Mouse (Mus musculus) C2C12 (cell line): ENCODE data around the gene Tcap. TPM values are rescaled to one million over a fixed set of nuclear protein-coding genes. Genes with fewer than 3 reads are reported as not detected.
A peak's percentile ranks its signal among the peaks of the same experiment; 100 is the strongest.

Experiments
- H3K27me3 ChIP-seq: one replicate; pipeline ENCODE4 v1.6.1; 2011; ENCODE audit not compliant: control insufficient read depth, insufficient read depth, insufficient read length
- H3K36me3 ChIP-seq: one replicate; pipeline ENCODE4 v1.6.1; 2011; ENCODE audit not compliant: control insufficient read depth, insufficient read depth
- H3K4me3 ChIP-seq: one replicate; pipeline ENCODE4 v1.5.1; 2011; ENCODE audit warnings: mild to moderate bottlenecking, control low read depth; ENCODE audit not compliant: poor library complexity, insufficient read depth, severe bottlenecking
- H3K79me2 ChIP-seq: one replicate; pipeline ENCODE4 v1.6.1; 2011; ENCODE audit not compliant: control insufficient read depth, insufficient read depth
- H3K79me3 ChIP-seq: one replicate; pipeline ENCODE4 v1.6.1; 2011; ENCODE audit warnings: low read depth, control low read depth
- H3ac ChIP-seq: one replicate; pipeline ENCODE3; 2011; ENCODE audit warnings: low read depth; ENCODE audit not compliant: control insufficient read depth, insufficient read length
- CEBPB ChIP-seq: IDR thresholded peaks from one replicate; pipeline ENCODE4 v1.6.1; 2011; ENCODE audit warnings: low read depth, mild to moderate bottlenecking, control low read depth, moderate library complexity
- CTCF ChIP-seq: IDR thresholded peaks from one replicate; pipeline ENCODE4 v1.5.1; 2011; ENCODE audit not compliant: control insufficient read depth, insufficient read depth, insufficient read length
- FOSL1 ChIP-seq: IDR thresholded peaks from one replicate; pipeline ENCODE4 v1.8.0; 2011; ENCODE audit warnings: mild to moderate bottlenecking, low read length; ENCODE audit not compliant: poor library complexity, insufficient read depth, severe bottlenecking
- MAX ChIP-seq: IDR thresholded peaks from one replicate; pipeline ENCODE4 v1.6.1; 2011; ENCODE audit warnings: mild to moderate bottlenecking, control low read depth
- MYOD1 ChIP-seq: IDR thresholded peaks from one replicate; pipeline ENCODE4 v1.6.1; 2011; ENCODE audit warnings: low read depth; ENCODE audit not compliant: control insufficient read depth, insufficient read length
- MYOG ChIP-seq: IDR thresholded peaks from one replicate; pipeline ENCODE4 v1.6.1; 2011; ENCODE audit not compliant: control insufficient read depth, insufficient read length; ENCODE audit errors: extremely low read depth
- USF1 ChIP-seq: IDR thresholded peaks from one replicate; pipeline ENCODE4 v1.6.1; 2011; ENCODE audit warnings: low read depth, mild to moderate bottlenecking, control low read depth, moderate library complexity
- polyA plus RNA-seq: library from polyadenylated mRNA; unstranded; fragments of >200 nt; fragmentation: generic; extraction: Trizol; gene quantifications from one replicate; pipeline ENCODE4 v1.2.1, GENCODE M21; 2012; ENCODE audit warnings: missing spikeins

The Tcap gene
- polyA plus RNA-seq, 1 experiment: 0.13 TPM

DNA sequence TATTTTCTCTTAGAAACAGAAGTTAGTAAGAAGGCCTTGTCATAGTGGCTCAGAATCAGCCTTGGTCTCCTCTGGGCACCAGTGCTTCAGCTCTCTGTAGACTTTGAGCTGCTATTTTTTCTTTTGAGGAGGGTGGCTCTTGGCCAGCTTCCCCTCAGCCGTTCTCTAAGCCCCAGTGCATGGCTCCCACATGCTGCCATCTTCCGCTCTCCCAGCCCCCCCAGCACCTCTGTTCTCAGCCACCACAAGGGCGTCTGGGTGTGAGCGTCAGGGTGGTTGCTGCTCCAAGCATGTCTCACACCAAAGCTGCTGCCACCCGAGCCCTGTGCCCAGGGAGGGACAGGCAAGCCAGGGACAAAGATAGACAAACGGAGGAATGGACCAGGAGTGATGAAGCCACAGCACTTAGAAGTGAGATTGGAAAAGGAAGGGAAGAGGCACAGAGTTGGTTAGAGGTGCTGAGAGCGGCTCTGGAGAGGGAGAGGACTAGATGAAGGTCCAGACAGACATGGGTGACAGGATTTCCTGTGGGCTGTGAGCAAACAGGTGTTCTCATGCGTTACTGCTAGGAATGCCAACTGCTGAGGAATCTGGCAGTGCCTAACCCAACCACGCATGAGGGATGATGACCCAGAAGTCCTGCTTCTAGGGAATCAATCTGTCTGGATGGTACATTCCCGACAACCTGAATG lies 16.3 kb upstream of the Tcap start:
- Histone ChIP-seq H3K27me3 (no peaks in the 10 kb centered on the region), H3ac (no peak overlapping the region), H3K4me3 (no peak overlapping the region), H3K79me3 (no peaks in the 10 kb centered on the region), H3K79me2 (peaks cover 23% of the 10 kb centered on the region), H3K36me3 (no peaks in the 10 kb centered on the region)
- TF ChIP-seq FOSL1 (no peak), CEBPB (no peak), CTCF (no peak), MYOD1 (no peak), MAX (no peak), MYOG (no peak), USF1 (no peak)

DNA sequence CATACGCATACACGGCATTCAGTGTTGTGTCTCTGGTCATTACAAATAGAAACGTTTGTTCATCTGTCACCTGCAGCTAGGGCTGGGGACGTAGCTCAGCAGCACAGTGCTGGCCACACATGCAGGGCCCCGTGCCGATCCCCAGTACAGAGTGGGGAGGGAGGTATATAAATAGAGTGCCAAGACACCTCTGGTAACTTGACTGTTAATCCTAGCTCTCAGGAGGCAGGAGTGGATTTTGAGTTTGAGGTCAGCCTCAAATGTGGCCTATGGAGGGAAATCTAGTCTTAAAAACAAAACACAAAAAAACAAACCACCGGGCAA lies 15.8 kb upstream of the Tcap start:
- no peaks in the 10 kb centered on the region for H3K79me3 ChIP-seq
- peaks cover 17% of the 10 kb centered on the region for H3K79me2 ChIP-seq
- no peaks in the 10 kb centered on the region for H3K27me3 ChIP-seq
- H3K4me3 ChIP-seq: no peak overlapping the region
- TF ChIP-seq FOSL1: no peak
- TF ChIP-seq USF1: no peak
- no peak for TF ChIP-seq CEBPB
- TF ChIP-seq CTCF: no peak
- TF ChIP-seq MYOD1: no peak
- no peak for TF ChIP-seq MAX
- no peak for TF ChIP-seq MYOG
- peaks cover 3% of the 10 kb centered on the region for H3K36me3 ChIP-seq
- H3ac ChIP-seq: no peak overlapping the region

DNA sequence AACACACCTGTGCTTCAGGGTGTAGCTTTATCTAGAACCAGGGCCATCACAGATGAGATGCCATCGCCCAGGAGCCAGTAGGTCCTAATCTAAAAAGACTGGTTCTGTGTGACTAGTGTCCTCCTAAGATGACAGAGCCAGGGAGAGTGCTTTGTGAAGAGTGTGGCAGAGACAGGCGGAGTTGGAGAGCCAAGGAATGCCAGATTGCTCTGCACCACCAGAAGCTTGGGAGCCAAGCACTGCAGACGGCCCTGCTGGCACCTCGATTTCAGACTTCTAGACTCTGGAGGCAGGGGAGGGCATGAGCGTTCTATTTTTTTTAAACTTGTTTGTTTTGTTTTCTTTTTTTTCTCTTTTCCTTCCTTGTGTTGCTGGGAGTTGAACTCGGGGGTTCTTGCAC lies 14.3 kb upstream of the Tcap start:
- Histone ChIP-seq H3K36me3 (peaks cover 7% of the 10 kb centered on the region), H3K4me3 (no peak overlapping the region), H3K27me3 (no peaks in the 10 kb centered on the region), H3K79me2 (peaks cover 2% of the 10 kb centered on the region), H3ac (no peak overlapping the region), H3K79me3 (no peaks in the 10 kb centered on the region)
- TF ChIP-seq MAX: no peak
- TF ChIP-seq CEBPB: no peak
- TF ChIP-seq CTCF: no peak
- TF ChIP-seq USF1: no peak
- no peak for TF ChIP-seq MYOD1
- TF ChIP-seq FOSL1: no peak
- no peak for TF ChIP-seq MYOG

DNA sequence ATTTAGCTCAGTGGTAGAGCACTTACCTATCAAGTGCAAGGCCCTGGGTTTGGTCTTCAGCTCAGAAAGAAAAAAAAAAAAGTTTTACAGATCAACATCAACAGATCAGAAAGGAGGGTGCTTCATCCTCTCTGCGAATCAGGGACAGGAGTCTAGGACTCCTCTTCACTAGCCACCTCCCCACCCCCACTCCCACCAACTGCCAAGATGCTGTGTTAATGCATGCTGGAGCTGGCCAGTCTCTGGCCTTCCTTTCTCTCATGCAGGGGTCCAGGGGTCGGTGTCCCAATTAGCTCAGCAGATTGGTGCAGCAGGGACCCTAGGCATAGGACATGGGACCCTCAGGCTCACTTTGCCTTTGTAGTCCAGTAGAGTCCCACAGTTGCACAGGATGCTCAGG lies 13.0 kb upstream of the Tcap start:
- Histone ChIP-seq H3K36me3 (peaks cover 13% of the 10 kb centered on the region), H3K4me3 (no peak overlapping the region), H3K79me3 (no peaks in the 10 kb centered on the region), H3K27me3 (no peaks in the 10 kb centered on the region), H3K79me2 (no peaks in the 10 kb centered on the region), H3ac (no peak overlapping the region)
- no peak for TF ChIP-seq FOSL1
- no peak for TF ChIP-seq MAX
- no peak for TF ChIP-seq USF1
- TF ChIP-seq MYOD1: no peak
- no peak for TF ChIP-seq MYOG
- TF ChIP-seq CEBPB: no peak
- TF ChIP-seq CTCF: no peak

DNA sequence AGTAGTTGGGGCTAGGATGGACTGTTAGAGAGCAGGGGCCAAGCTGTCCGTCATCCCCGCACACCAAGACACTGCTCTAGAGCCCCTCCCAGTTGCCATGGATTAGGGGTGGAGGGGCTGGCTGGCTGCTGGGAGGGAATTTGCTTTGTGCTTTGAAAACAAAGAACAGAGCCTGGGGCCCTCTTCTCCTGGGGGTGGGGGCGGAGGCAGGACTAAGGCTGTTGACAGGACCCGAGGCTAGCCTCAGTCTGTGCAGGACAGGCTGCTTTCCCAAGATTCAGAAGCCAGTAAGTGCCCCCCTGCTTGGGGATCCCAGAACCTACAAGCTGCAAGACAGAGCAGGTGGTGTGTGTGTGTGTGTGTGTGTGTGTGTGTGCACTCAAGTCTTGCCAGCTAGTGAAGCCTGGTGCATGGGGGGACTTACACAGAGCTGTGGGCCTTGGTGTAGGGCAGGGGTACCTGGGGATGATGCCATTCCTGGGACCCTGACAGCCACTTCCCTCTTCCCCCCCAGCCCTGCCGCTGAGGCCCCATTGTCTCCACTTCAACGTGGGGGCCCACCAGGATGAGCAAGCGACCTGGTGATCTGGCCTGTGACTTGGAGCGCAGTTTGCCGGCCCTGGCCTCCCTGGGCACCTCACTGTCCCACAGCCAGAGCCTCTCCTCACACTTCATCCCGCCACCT lies 11.9 kb upstream of the Tcap start:
- H3K79me2 ChIP-seq: no peaks in the 10 kb centered on the region
- H3ac ChIP-seq: no peak overlapping the region
- no peak overlapping the region for H3K4me3 ChIP-seq
- no peaks in the 10 kb centered on the region for H3K27me3 ChIP-seq
- H3K36me3 ChIP-seq: peaks cover 14% of the 10 kb centered on the region
- no peak for TF ChIP-seq CEBPB
- TF ChIP-seq FOSL1: no peak
- no peak for TF ChIP-seq USF1
- TF ChIP-seq MYOG: no peak
- TF ChIP-seq MAX: no peak
- no peaks in the 10 kb centered on the region for H3K79me3 ChIP-seq

DNA sequence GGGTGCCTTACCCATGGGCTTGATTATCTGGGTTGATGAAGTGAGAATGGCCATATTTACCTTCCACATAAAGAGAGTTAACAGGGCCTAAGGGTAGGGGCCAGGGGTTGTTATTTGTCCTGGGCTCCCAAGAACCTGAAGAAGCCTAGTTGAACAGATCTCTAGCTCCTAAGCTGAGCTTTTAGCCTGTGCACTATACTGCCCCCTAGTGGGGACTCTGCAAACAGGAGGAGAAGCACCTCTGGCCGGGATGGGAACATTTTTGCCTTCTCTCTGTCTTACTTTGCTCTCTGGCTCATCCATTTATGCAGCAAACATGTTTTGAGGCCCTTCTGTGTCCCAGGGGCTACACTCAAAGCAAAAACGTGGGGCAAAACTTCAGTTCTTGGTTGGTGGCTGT lies 11.2 kb upstream of the Tcap start:
- TF ChIP-seq USF1 (no peak), CEBPB (no peak), MYOG (no peak), MYOD1 (no peak), FOSL1 (no peak), CTCF (peak; percentile 54), MAX (no peak)
- Histone ChIP-seq H3K79me3 (no peaks in the 10 kb centered on the region), H3K4me3 (no peak overlapping the region), H3K36me3 (peaks cover 20% of the 10 kb centered on the region), H3K27me3 (no peaks in the 10 kb centered on the region), H3ac (no peak overlapping the region), H3K79me2 (no peaks in the 10 kb centered on the region)
